Mouse (Mus musculus) cortical plate, adult 2 months (tissue): ENCODE results near the gene Gm49354.

Experiments used
- CTCF ChIP-seq: fragments of 200-500 bp; IDR thresholded peaks from 2 replicates; pipeline ENCODE4 v1.5.1; 2011; ENCODE audit warnings: mild to moderate bottlenecking, control low read depth, low read length; ENCODE audit not compliant: insufficient read depth; ENCODE audit errors: extremely low read depth
- POLR2A ChIP-seq: fragments of 200-500 bp; IDR thresholded peaks from 2 replicates; pipeline ENCODE4 v1.6.1; 2011; ENCODE audit warnings: mild to moderate bottlenecking, low read length, control low read depth; ENCODE audit not compliant: insufficient read depth; ENCODE audit errors: extremely low read depth

GRCm38 (mm10) chr13:59728378-59729093, 53.5 kb downstream of the Gm49354 start:
- TF ChIP-seq CTCF, result peak; percentile 96
- TF ChIP-seq POLR2A, result no peak
